Mouse (Mus musculus) heart, postnatal 36 days (tissue): ENCODE measurements around the gene Fam184a. TPM values are rescaled to one million over a fixed set of nuclear protein-coding genes. Genes with fewer than 3 reads are reported as not detected.

ENCODE experiments used
- DNase-seq, 2 experiments: peaks; one replicate each; pipeline ENCODE4 v3.0.0; 2021 to 2022
- intact Hi-C: fragments of 180-260 bp; cut with DNase I; formaldehyde crosslinking; loops from one replicate; pipeline ENCODE4 v1.15.1; 2025
- total RNA-seq, 2 experiments: library from RNA; stranded (reverse); gene quantifications; 2 replicates each; pipeline ENCODE4 v1.2.3; 2021

Gene Fam184a
- total RNA-seq: 1 to 10 TPM; 1.7 to 2.1 TPM

DNA sequence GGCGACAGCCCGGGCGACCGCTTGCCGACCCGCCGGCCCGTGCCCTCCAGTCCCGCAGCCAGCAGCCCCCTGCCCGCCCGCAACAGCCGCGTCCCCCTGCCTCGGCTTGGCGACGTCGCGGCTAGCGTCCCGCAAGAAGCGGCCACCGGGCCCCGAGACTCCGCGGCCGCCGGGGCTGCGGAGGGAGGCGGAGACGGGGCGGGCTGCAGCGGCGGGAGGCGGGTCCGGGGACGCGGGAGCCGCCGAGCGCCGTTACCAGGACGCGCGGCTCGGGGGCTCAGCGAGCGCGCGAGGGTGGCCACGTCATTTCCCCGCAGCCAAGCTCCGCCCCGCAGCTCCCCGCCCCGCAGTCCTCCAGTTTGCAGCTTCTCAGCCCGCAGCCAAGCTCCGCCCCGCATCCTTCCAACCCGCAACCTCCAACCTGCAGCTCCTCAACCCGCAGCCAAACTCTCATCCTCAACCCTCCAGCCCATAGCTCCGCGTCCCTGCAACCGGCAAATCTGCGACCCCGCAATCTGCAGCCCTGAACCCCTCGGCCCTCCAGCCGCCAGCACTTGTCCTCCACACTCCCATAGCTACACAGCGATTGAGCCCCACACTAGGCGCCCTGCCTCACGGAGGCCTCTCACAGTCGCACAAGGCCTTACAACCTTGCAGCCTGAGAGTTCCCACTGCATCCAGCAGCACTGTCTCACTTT is at the start of gene Fam184a:
Fam184a (minus strand) TSS at position 169 of the 698 bp plus-strand sequence.
- intact Hi-C loops: no loop called here
- DNase-seq: peak; percentile 55 to 58

DNA sequence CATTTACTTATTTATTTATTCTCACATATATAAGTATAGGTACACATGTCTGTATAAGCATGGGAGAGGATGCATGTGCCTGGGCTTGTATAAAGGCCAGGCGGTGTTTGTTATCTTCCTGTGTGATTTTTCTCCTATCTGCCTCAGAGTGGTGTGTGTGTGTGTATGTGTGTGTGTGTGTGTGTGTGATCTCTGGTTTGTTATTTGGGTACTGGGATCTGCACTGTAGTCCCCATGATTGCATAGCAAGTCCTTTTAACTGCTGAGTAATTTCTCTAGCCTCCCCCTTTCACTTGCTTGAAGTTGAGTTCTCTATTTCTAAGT is 45.3 kb upstream of the Fam184a start:
- intact Hi-C loops: loop anchor here (1.0 kb wide), 1 partner anchor 155 kb away; no protein-coding TSS in a partner anchor
- DNase-seq: no peak

DNA sequence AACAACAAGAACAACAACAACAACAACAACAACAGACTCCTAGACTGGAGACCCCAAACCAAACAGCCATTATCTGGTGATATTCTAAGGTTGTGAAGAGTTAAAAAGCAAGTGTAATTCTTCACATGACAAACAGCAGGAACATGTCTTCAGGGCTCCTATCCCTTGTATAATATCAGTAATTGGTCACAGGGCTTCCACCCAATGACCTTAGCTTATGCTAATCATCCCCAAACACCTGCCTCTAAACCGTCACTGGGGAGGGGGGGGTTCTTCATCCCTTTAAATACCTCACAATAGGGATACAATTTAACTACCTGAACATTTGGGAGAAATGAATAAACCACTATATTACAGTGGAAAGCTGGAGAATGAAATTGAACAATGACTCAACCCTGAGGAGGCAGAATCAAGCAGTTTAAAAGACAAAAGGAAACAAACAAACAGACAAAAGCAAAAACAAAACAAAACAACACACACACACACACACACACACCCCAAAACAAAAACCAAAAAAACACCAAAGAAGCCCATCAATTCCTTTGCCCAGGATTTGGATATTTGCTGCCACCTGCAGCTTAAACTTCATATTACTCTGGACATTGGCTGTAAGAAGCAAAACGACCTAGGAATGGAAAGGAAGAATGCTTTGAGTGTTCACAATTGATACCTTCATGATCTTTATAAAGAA is 44.8 kb upstream of the Fam184a start:
- no peak for DNase-seq
- intact Hi-C loops: loop anchor here (1.0 kb wide), 1 partner anchor 154 kb away; no protein-coding TSS in a partner anchor

DNA sequence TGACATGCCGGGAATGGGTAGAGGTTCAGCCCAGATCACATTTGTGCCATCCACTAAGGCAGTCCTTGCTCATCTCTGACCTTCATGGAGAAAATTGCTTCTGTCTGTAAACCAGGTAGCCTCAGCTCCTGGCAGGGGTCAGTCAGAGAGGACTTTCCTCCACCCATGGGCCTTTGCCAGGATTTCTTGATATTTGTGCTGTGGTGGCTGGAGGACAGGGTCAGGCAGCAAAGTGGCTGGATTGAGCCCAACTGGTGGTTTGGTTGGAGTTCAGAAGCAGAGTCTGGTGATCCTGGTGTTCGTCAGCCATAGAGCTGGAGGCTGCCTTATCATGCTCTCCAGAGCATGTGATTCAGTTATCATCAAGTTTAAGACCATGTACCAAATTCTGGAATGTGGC is 40.4 kb upstream of the Fam184a start:
- DNase-seq: no peak

DNA sequence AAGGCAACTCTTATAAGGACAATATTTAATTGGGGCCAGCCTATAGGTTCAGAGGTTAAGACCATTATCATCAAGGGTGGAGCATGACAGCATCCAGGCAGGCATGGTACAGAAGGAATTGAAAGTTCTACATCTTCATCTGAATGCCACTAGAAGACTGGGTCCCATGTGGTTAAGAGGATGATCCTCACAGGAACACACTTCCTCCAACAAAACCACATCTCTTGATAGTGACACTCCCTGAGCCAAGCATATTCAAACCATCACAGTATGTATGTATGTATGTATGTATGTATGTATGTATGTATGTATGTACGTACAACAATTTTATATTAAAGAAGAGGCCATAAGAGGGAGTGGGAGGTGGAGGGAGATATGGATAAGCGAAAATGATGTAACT is 25.7 kb upstream of the Fam184a start:
- intact Hi-C loops: no loop called here
- no peak for DNase-seq

More for the DNA sequence above, 40.4 kb upstream of the Fam184a start:
- intact Hi-C loops: no loop called here

DNA sequence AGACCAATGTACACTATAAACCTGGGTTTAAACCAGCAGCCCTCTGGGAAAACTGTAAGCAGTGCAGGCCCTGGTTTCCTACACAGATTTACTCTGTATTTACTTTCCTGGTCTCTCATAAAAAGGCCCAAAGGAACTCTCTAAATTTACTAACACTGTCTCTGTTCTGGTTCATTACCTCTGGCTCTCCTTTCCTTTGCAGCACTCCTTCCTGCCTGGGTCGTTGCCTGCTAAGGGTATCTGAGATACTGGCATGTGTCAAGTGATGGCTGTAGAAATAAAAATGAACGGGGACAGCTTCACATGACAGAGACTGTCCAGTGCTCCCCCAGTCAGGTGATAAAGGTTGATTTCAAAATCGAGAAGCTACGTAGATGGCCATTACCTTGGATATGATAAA is 21.8 kb upstream of the Fam184a start:
- intact Hi-C loops: no loop called here
- DNase-seq: no peak

DNA sequence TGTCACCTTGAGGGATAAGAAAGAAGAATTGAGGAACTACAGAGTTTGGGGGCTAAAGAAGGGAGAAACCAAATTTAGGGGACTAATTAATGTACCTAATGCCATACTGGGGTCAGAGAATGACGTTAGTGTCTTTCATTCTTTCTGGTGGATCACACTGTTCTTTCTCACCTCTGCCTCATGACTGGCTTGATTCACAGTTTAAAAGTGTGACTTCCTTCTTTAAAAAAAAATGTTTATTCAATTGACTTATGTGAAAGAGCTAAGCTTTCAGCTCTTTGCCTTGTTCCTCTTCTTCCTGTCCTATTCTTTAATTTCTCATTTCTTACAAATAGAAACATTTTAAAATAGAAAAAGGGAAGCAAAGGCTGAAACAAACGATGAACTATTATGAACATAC is 20.6 kb upstream of the Fam184a start:
- intact Hi-C loops: no loop called here
- no peak for DNase-seq

DNA sequence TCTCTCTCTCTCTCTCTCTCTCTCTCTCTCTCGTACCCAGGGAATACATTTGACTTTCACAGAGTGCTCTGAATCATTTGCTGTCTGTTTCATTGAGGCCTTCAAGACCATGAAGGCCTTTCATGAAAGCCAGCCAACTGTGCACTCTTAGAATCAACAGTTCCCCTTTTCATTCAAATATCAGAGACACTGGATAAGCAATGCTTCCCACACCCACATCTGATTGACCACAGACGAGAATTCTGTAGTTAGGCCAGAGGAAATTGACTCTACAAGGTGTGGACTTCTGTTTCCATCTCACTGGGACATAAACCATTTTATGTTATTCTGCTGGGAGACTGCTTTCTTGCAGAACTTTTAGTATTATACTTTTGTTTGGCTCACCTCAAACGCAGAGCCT is 17.8 kb upstream of the Fam184a start:
- no peak for DNase-seq
- intact Hi-C loops: no loop called here

DNA sequence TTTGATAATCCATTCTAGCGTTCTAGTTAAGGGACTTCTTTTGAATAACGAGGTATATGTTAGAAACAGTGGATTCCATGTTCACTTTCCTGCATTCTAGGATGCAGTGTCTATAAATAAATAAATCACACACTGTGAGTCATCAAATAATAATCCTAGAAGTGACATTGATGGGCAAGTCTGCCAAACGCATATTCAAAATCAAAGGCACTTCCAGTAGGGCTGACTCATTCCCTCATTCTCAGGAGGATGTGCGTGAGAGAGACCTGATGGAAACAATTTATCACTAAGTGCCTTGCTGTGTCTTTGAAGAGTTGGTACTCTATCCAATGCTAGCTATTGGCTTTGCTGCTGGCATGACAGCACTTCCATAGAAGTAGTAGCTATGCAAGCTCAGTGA is 14.5 kb upstream of the Fam184a start:
- DNase-seq: no peak
- intact Hi-C loops: no loop called here

DNA sequence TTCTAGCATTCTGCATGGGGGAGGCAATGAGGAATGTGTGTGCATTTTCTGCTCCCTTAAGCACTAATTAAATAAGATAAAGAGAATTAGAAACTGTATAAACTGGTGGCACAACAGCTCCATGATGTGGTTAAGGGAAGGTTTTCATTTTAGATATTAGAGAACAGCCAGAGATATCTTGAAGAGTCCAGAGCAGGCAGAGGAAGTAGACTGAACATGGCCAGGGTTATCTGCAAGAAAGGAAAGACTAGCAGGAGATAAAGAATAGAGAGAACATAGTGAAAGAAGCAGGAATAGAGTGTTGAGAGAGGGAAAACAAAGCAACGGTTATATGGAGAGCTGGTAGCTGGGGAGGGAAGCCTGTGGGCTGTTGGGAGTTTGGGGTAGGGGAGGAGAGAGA is 1.8 kb upstream of the Fam184a start:
- intact Hi-C loops: no loop called here
- DNase-seq: no peak

DNA sequence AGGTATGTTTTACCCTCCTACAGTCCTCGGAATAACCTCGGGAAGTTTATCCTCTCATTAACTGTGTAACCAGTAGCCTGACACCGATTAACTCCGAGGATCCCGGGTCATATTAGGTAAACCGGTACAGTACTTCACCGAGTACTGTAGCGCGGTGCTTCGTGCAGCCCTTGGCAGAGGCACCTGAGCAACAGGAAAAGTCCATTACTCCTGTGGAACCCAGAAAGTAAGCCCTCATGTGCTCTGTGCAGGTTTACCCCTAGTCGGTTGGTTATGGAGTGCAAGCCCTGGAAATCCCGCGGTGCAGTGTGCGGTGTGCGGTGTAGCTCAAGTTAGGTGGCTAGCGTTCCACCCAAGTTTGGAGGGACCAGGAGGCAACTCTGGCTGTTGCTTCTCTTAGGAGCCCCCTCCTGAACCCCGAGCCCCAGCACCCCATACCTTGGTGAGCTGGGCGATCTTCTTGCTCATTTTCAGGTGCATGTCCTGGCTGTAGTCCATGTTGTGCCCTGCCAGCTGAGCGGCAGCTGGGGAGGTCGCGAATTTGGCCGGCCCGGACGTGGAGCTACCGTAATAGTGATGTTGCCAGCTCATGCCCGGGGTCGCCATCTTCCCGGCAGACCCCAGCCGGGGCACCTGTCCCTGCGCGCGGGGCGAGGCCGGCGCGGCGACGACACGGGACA is 508 bp downstream of the Fam184a start:
- DNase-seq: peak; percentile 2 to 3
- intact Hi-C loops: no loop called here

DNA sequence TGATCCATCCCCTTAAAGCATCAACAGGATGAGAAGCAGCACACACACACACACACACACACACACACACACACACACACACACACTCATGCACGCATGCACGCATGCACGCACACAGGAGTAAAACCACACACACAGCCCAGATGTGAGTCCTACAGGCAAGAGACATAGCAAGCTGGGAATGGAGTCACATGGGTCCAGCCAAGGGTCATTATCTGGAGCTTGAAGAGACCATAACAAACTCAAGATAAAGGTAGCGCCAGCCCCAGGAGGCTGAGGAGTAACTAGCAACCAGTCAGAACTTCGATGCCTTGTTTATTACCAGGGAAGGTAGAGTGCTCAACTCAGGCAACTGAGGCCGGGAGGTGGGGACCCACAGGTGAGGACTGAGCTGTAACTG is 4.9 kb downstream of the Fam184a start:
- intact Hi-C loops: no loop called here

DNA sequence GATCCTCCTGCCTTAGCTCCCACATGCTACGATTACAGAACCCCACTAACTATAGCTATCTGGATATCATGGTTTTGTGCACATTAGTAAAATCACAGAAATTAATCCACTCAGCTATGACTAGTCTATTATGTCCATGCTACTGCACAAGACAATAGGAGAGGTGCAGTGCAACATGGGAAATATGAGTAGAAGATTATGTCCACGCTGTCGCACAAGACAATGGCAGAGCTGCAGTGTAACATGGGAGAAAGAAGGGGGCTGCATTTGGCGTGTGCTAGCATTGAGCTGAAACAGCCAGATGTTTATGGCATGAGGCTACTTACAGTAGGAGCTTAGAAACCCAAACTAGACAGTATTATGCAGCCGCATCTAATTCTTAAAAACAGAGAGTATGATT is 8.0 kb downstream of the Fam184a start:
- DNase-seq: no peak

More for the DNA sequence above, 4.9 kb downstream of the Fam184a start:
- no peak for DNase-seq

DNA sequence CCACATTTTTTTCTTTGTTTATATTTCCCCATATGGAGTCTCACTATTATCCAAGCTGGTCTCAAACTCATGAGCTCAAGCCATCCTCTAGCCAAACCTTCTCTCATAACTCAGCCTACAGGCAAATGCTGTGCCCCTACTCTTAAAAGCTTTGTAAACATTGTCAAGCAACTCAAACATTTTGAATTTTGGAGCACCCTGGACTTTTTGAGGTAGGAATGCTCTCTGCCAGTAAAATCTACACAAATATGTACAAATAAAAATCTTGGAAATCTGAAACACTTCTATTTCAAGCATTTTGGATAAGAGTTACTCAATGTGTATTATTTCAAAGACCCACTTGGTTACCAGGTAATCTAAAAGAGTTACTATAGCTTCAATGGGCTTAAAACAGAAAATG is 10.9 kb downstream of the Fam184a start:
- DNase-seq: no peak
- intact Hi-C loops: no loop called here

More for the DNA sequence above, 8.0 kb downstream of the Fam184a start:
- intact Hi-C loops: no loop called here

DNA sequence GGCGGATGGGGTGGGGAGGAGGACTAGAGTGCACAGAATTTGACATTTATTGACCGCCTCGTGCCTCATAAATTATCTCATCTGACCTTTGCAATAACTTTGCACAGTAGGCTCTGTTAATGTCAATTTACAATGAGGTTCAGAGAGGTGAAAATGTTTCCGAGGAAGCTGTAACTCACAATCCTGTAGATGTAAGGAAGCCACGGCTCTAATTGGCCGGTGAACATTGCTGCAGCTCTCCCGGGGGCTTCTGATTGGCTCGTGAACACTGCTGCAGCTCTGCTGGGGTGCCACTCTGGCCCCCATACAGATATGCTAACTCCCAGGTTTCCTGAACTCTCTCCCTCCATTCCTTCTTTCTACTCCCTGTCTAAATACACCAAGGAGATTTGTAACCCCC is 12.1 kb downstream of the Fam184a start:
- no peak for DNase-seq
- intact Hi-C loops: no loop called here

DNA sequence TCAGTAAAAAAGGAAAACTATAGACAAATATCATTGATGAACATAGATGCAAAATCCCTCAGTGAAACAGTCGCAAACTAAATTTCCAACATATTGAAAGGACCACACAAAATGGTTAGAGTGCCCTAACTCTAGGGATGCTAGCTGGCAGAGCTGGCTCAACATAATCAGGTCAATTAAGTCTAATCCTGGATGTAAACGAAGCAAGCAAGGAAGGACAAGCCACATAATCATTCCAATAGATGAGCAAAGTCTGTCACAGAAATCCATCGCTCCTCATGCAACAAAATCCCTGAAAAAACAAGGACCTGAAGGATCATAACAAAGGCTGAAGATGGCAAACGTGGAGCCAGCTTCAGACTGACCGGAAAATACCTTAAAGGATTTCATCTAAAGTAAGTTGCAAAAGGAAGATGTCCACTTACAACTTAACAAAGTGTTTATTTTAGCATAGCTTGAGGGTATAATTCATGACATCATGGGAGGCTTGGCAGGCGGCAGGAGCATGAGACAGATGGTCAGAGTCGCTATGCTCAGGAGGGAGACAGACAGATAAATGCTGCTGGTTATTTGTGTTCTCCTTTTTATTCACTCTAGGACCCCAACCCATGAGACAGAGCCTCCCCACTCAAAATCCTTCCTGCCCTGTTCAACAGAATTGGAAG is 15.6 kb downstream of the Fam184a start:
- DNase-seq: no peak
- intact Hi-C loops: no loop called here

DNA sequence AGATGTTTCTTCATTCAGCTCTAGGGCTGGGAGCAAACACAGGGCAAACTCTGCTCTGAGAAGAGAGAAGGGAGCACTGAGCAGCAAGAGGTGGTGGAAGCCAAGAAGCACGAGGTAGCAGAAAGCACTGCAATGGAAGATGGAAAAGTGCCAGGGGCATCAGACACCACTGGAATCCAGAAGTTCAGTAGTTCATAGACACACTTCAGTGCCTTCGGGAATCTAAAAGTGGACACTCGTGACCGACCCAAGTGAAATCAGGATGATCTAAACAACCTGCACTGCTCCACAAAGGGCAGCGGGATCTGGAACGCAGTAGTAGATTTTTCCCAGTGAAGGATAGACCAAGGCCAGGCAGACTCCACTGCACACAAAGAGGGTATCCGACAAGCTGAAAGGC is 18.6 kb downstream of the Fam184a start:
- no peak for DNase-seq
- intact Hi-C loops: no loop called here

DNA sequence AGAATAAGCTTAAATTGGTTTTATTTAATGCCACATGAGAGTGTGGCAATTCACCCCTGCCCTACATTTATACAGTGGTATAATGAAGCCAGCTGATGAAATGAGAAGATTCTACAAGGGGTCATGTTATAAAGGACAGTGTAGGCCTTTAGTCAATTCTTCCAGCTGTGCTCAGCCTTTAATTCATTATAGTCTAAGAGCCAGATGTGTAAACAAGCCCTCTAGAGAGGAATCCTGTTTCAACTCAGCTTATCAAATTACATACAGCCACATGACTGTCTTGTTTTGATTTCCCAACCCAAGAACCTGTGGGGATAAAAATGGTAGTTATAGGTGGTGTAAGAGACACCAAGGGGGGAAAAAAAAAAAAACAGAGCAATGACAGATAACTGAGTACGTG is 22.0 kb downstream of the Fam184a start:
- no peak for DNase-seq
- intact Hi-C loops: no loop called here

DNA sequence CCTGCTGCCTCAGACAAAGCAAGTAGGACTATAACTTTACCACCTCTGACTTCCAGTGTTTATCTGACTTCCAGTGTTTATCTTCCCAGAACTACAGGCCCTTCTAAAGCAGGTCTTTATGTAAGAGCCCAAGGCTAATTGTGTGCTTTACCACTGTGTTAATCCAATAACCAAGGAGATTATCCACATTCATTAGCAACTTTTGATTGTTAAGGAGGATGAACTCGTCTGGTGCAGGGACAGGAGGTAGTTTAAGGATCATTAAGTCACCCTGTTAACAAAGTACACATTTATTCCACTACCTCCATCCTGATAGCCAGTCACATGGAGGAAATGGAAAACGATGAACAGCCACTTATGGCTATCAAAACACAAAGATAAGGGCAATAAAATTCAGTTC is 25.6 kb downstream of the Fam184a start:
- DNase-seq: no peak
- intact Hi-C loops: no loop called here

DNA sequence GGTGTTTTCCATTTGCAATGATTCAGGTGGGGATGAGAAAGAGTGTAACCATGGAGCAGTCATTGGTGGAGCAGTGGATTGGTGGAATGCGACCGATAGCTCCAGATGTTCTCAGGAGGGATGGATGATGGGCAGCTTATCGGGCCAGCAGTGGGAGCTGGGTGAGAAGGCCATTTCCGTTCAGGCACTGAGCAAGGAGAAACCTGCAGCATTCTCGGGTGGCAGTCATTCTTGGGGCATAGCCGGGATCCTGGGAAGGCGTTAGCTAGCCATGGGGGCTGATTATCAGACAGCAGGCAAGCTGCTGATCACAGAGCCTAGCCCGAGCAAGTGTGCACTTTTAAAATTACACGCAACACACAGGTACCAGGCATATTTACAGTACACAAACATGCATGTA is 46.4 kb downstream of the Fam184a start:
- no peak for DNase-seq

DNA sequence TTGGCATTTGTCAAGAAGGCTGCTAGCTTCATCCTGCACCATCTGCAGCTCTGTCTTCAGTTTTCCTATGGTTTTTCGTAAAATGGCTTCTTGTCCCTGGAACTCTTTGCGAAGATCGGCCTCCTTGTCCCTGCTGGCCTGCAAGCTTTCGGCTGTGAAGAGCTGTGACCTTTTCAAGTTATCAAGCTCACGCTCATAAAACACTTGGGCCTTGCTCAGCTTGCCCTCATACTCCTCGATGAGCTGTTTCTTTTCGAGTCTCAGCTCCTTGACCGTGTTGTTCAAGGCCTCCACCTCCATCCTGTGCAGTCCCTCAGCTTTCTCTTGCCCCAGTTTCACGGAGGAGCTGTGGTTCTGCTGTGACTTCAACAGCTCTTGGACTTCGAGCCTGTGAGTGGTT is 52.4 kb downstream of the Fam184a start:
- no peak for DNase-seq
- intact Hi-C loops: no loop called here

More for the DNA sequence above, 46.4 kb downstream of the Fam184a start:
- intact Hi-C loops: no loop called here
